Mouse (Mus musculus) small intestine, adult 2 months (tissue): ENCODE measurements around the gene Pla2g2c.

Source experiments
- CTCF ChIP-seq: fragments of 200-500 bp; IDR thresholded peaks from 2 replicates; pipeline ENCODE4 v1.5.1; 2012; ENCODE audit warnings: low read depth, mild to moderate bottlenecking, control low read depth, inconsistent platforms, low read length, moderate library complexity, mixed read lengths; ENCODE audit not compliant: insufficient replicate concordance, insufficient read length; ENCODE audit errors: extremely low read depth
- POLR2A ChIP-seq: fragments of 200-500 bp; IDR thresholded peaks from 2 replicates; pipeline ENCODE4 v1.6.1; 2012; ENCODE audit warnings: low read depth, mild to moderate bottlenecking, control low read depth, inconsistent platforms, low read length, moderate library complexity

GRCm38 (mm10) chr4:138725751-138726150 is 1.2 kb downstream of the Pla2g2c start:
- no peak for TF ChIP-seq POLR2A
- no peak for TF ChIP-seq CTCF
